Mouse (Mus musculus) lung, embryonic 14.5 days (tissue): Measurements from ENCODE around the gene Sgcd. TPM values are rescaled to one million over a fixed set of nuclear protein-coding genes. Genes with fewer than 3 reads are reported as not detected.

Experiments
- ATAC-seq: fragments of 200-750 bp; cut with Nextera tagmentation; 2 replicates; pipeline ENCODE4 v1.8.0; 2017; ENCODE audit warnings: mild to moderate bottlenecking, moderate TSS enrichment, moderate library complexity; ENCODE audit not compliant: insufficient read depth
- DNase-seq: peaks from one replicate; pipeline ENCODE4 v3.0.0-alpha.2; 2015
- H3K27ac ChIP-seq: fragments of 300-500 bp; sonication (generic); 2 replicates; pipeline ENCODE4 v1.5.1; 2014; ENCODE audit warnings: low read depth, mild to moderate bottlenecking, moderate library complexity
- H3K27me3 ChIP-seq: fragments of 300-500 bp; sonication (generic); 2 replicates; pipeline ENCODE4 v1.6.1; 2014; ENCODE audit warnings: low read length, control low read depth; ENCODE audit not compliant: insufficient read depth
- H3K36me3 ChIP-seq: fragments of 300-500 bp; sonication (generic); 2 replicates; pipeline ENCODE4 v1.6.1; 2014; ENCODE audit warnings: control low read depth; ENCODE audit not compliant: insufficient read depth
- H3K4me1 ChIP-seq: fragments of 300-500 bp; sonication (generic); 2 replicates; pipeline ENCODE4 v1.6.1; 2014; ENCODE audit warnings: antibody characterized with exemption, control low read depth; ENCODE audit not compliant: insufficient read depth
- H3K4me2 ChIP-seq: fragments of 300-500 bp; sonication (generic); 2 replicates; pipeline ENCODE4 v1.6.1; 2014; ENCODE audit warnings: mild to moderate bottlenecking
- H3K4me3 ChIP-seq: fragments of 300-500 bp; sonication (generic); 2 replicates; pipeline ENCODE4 v1.5.1; 2014; ENCODE audit warnings: low read depth, low read length
- H3K9ac ChIP-seq: fragments of 300-500 bp; sonication (generic); 2 replicates; pipeline ENCODE4 v1.6.1; 2014
- H3K9me3 ChIP-seq: fragments of 300-500 bp; sonication (generic); 2 replicates; pipeline ENCODE4 v1.6.1; 2016; ENCODE audit warnings: low read depth, low read length, control low read depth
- CTCF ChIP-seq: IDR thresholded peaks from 2 replicates; pipeline ENCODE4 v1.5.1; 2016; ENCODE audit warnings: antibody characterized with exemption, low read depth
- WGBS: fragments of 180-500 bp; shearing (Covaris S2); extraction: QIAGEN DNeasy Blood & Tissue Kit; methylation state at CpG from one replicate; pipeline ENCODE4 v1.1.7; 2014; 5-methylcytosine and 5-hydroxymethylcytosine counted together
- polyA plus RNA-seq: library from polyadenylated mRNA; unstranded; fragments of >200 nt; fragmentation: Nextera tagmentation; extraction: Ambion mirVana; gene quantifications from 2 replicates; pipeline ENCODE4 v1.2.1, GENCODE M21; 2014

The Sgcd gene
- polyA plus RNA-seq, 1 experiment from 2014 or later = 2.5 TPM

- no peaks in the 10 kb centered on the region for H3K27me3 ChIP-seq
- H3K36me3 ChIP-seq = no peaks in the 10 kb centered on the region
- ATAC-seq (no peak), DNase-seq (no peak)
- H3K27ac ChIP-seq = no peak overlapping the region
- no peak overlapping the region for H3K9ac ChIP-seq
- no peaks in the 10 kb centered on the region for H3K4me1 ChIP-seq
- TF ChIP-seq CTCF = no peak
- H3K9me3 ChIP-seq = no peaks in the 10 kb centered on the region
- H3K4me2 ChIP-seq = no peak overlapping the region
- 73% methylated on average over 2 of the region's 2 CpGs for WGBS
- no peak overlapping the region for H3K4me3 ChIP-seq
Observed at GRCm38 (mm10) chr11:47351585-47351984, 637.2 kb downstream of the Sgcd start.

GRCm38 (mm10) chr11:47343486-47343885, 645.3 kb downstream of the Sgcd start:
- WGBS = 27% methylated on average over 2 of the region's 2 CpGs
- no peaks in the 10 kb centered on the region for H3K27me3 ChIP-seq
- TF ChIP-seq CTCF = no peak
- H3K4me3 ChIP-seq = no peak overlapping the region
- H3K4me1 ChIP-seq = 0 out of 2 replicates have a peak, but pooled peaks cover 4% of the 10 kb centered on the region
- H3K4me2 ChIP-seq = no peak overlapping the region
- DNase-seq (peak; percentile 3), ATAC-seq (no peak)
- H3K9ac ChIP-seq = no peak overlapping the region
- H3K27ac ChIP-seq = no peak overlapping the region
- H3K9me3 ChIP-seq = no peaks in the 10 kb centered on the region
- no peaks in the 10 kb centered on the region for H3K36me3 ChIP-seq

GRCm38 (mm10) chr11:47333702-47334101, 655.1 kb downstream of the Sgcd start:
- no peaks in the 10 kb centered on the region for H3K27me3 ChIP-seq
- no peaks in the 10 kb centered on the region for H3K4me1 ChIP-seq
- no peaks in the 10 kb centered on the region for H3K9me3 ChIP-seq
- no peak overlapping the region for H3K27ac ChIP-seq
- H3K36me3 ChIP-seq = no peaks in the 10 kb centered on the region
- TF ChIP-seq CTCF = no peak
- 85% methylated on average over 2 of the region's 2 CpGs for WGBS
- no peak for ATAC-seq
- DNase-seq = no peak
- no peak overlapping the region for H3K4me2 ChIP-seq
- no peak overlapping the region for H3K4me3 ChIP-seq
- H3K9ac ChIP-seq = no peak overlapping the region

- DNase-seq (no peak), ATAC-seq (no peak)
- H3K9ac ChIP-seq = no peak overlapping the region
- no peaks in the 10 kb centered on the region for H3K4me1 ChIP-seq
- no peaks in the 10 kb centered on the region for H3K27me3 ChIP-seq
- no peak overlapping the region for H3K4me2 ChIP-seq
- H3K36me3 ChIP-seq = no peaks in the 10 kb centered on the region
- no peak overlapping the region for H3K4me3 ChIP-seq
- TF ChIP-seq CTCF = no peak
- H3K9me3 ChIP-seq = no peaks in the 10 kb centered on the region
- no peak overlapping the region for H3K27ac ChIP-seq
Observed at GRCm38 (mm10) chr11:47305579-47305978, 683.2 kb downstream of the Sgcd start.

GRCm38 (mm10) chr11:47304702-47305450, 683.9 kb downstream of the Sgcd start:
- Histone ChIP-seq H3K9ac (no peak overlapping the region), H3K4me1 (no peaks in the 10 kb centered on the region), H3K9me3 (no peaks in the 10 kb centered on the region), H3K27ac (no peak overlapping the region), H3K27me3 (no peaks in the 10 kb centered on the region), H3K36me3 (no peaks in the 10 kb centered on the region), H3K4me2 (no peak overlapping the region), H3K4me3 (no peak overlapping the region)
- DNase-seq (peak; percentile 87), ATAC-seq (peak; percentile 81)
- 54% methylated on average over 12 of the region's 12 CpGs for WGBS
- no peak for TF ChIP-seq CTCF

- Histone ChIP-seq H3K9ac (no peak overlapping the region), H3K27me3 (no peaks in the 10 kb centered on the region), H3K27ac (no peak overlapping the region), H3K4me1 (no peaks in the 10 kb centered on the region), H3K36me3 (no peaks in the 10 kb centered on the region), H3K4me3 (no peak overlapping the region), H3K9me3 (no peaks in the 10 kb centered on the region), H3K4me2 (no peak overlapping the region)
- no peak for TF ChIP-seq CTCF
- 82% methylated on average over 1 of the region's 1 CpGs for WGBS
- no peak for ATAC-seq
- DNase-seq = no peak
Observed at GRCm38 (mm10) chr11:47299777-47300176, 689.0 kb downstream of the Sgcd start.

- H3K4me2 ChIP-seq = no peak overlapping the region
- H3K4me1 ChIP-seq = no peaks in the 10 kb centered on the region
- WGBS = 51% methylated on average over 1 of the region's 1 CpGs
- TF ChIP-seq CTCF = no peak
- DNase-seq (peak; percentile 78), ATAC-seq (peak; percentile 83)
- no peaks in the 10 kb centered on the region for H3K9me3 ChIP-seq
- H3K9ac ChIP-seq = no peak overlapping the region
- H3K27me3 ChIP-seq = no peaks in the 10 kb centered on the region
- no peaks in the 10 kb centered on the region for H3K36me3 ChIP-seq
- no peak overlapping the region for H3K4me3 ChIP-seq
- no peak overlapping the region for H3K27ac ChIP-seq
Observed at GRCm38 (mm10) chr11:47297805-47298340, 690.9 kb downstream of the Sgcd start.
